Mouse (Mus musculus) kidney, postnatal 4 days (tissue): ENCODE data around the gene Tsen54.

Experiments used
- DNase-seq, 2 experiments: peaks; one replicate each; pipeline ENCODE4 v3.0.0; 2021; ENCODE audit warnings: mixed read lengths in 2 of 2

The Tsen54 gene

GRCm38 (mm10) chr11:115814605-115815450 is at the start of gene Tsen54:
Gene Tsen54, plus strand, starts transcription at chr11:115814724.
- peak; percentile 93 to 95 for DNase-seq

- peak; percentile 95 to 97 for DNase-seq
Observed at GRCm38 (mm10) chr11:115765103-115765606, 49.4 kb upstream of the Tsen54 start, which contains the start of gene Tmem94. Gene Tmem94, plus strand, starts transcription at chr11:115765433.

- DNase-seq: no peak
Observed at GRCm38 (mm10) chr11:115765607-115766141, 48.9 kb upstream of the Tsen54 start.

- peak; percentile 32 to 61 for DNase-seq
Observed at GRCm38 (mm10) chr11:115766356-115766943, 48.1 kb upstream of the Tsen54 start.

- DNase-seq: peak; percentile 38 to 69
Observed at GRCm38 (mm10) chr11:115766981-115767380, 47.5 kb upstream of the Tsen54 start.

- peak in 1 of 2 experiments; percentile 12 for DNase-seq
Observed at GRCm38 (mm10) chr11:115768896-115769295, 45.6 kb upstream of the Tsen54 start.

- DNase-seq: peak in 1 of 2 experiments; percentile 4
Observed at GRCm38 (mm10) chr11:115774653-115775052, 39.9 kb upstream of the Tsen54 start.

GRCm38 (mm10) chr11:115775821-115776665 is 38.5 kb upstream of the Tsen54 start:
- peak; percentile 41 to 63 for DNase-seq

- DNase-seq: peak in 1 of 2 experiments; percentile 12
Observed at GRCm38 (mm10) chr11:115776954-115777353, 37.6 kb upstream of the Tsen54 start.

GRCm38 (mm10) chr11:115777487-115778335 is 36.8 kb upstream of the Tsen54 start:
- DNase-seq: peak in 1 of 2 experiments; percentile 26

- DNase-seq: peak; percentile 86 to 91
Observed at GRCm38 (mm10) chr11:115779038-115779571, 35.4 kb upstream of the Tsen54 start.

- DNase-seq: peak; percentile 59 to 75
Observed at GRCm38 (mm10) chr11:115780141-115781070, 34.1 kb upstream of the Tsen54 start.

GRCm38 (mm10) chr11:115786473-115786872 is 28.1 kb upstream of the Tsen54 start:
- peak in 1 of 2 experiments; percentile 26 for DNase-seq

GRCm38 (mm10) chr11:115789787-115790186 is 24.7 kb upstream of the Tsen54 start:
- no peak for DNase-seq

GRCm38 (mm10) chr11:115791919-115792318 is 22.6 kb upstream of the Tsen54 start:
- DNase-seq: no peak

- no peak for DNase-seq
Observed at GRCm38 (mm10) chr11:115792353-115792752, 22.2 kb upstream of the Tsen54 start.

- DNase-seq: peak in 1 of 2 experiments; percentile 43
Observed at GRCm38 (mm10) chr11:115796898-115797297, 17.6 kb upstream of the Tsen54 start.

GRCm38 (mm10) chr11:115797665-115798064 is 16.9 kb upstream of the Tsen54 start:
- no peak for DNase-seq

GRCm38 (mm10) chr11:115800981-115801380 is 13.5 kb upstream of the Tsen54 start:
- DNase-seq: no peak
